Mouse (Mus musculus): ENCODE data around the gene 2900026A02Rik.

Gene 2900026A02Rik

DNA sequence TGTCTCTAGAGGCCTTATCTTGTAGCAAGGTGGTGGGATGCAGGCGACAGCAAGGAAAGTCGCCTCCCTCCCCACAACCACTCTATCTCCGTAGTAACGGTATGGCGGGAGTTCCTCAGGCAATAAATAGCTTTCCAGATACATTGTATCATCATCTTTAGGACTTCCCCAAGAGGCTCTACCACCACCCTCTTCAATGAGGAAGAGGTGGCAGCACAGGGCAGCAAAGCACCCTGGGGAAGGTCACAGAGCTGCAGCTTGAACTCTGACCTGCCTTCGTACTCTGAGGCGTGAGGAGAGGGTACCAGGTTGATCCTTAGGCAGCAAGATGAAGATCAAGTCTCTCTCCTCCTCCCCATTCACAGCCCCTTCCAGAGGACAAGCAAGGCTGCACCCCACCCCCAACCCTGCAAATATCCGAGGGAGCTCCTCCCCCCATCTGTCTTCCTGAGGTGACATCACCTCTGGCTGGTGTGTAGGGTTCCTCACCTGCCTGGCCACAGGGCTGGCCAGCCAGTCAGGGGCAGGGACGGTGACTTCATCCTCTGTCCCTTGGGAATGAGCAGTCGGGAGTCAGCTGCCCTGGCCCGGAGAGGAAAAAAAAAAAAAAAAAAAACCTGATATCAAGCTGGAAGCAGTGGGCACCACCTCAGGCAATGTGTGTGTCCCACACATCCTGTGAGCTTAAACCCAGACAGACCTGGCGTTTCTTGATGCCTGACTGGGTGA lies 98.5 kb downstream of the 2900026A02Rik start:
- DNase-seq (ENCODE audit: low read depth, low spot score) = no peak

DNA sequence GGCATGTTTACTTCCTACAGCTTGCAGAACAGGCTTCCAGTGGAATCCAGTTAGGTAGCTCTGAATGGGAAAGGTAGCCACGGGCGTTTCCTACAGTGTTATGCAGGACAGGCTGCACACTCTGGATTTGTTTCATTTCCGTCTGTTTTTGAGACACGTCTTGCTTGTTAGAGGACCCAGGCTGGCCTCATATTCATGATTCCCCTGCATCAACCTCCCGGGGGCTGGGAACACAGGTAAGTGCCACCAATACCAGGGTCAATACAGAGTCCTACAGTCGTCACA lies 99.5 kb downstream of the 2900026A02Rik start:
- DNase-seq (ENCODE audit: low read depth, low spot score) = no peak

DNA sequence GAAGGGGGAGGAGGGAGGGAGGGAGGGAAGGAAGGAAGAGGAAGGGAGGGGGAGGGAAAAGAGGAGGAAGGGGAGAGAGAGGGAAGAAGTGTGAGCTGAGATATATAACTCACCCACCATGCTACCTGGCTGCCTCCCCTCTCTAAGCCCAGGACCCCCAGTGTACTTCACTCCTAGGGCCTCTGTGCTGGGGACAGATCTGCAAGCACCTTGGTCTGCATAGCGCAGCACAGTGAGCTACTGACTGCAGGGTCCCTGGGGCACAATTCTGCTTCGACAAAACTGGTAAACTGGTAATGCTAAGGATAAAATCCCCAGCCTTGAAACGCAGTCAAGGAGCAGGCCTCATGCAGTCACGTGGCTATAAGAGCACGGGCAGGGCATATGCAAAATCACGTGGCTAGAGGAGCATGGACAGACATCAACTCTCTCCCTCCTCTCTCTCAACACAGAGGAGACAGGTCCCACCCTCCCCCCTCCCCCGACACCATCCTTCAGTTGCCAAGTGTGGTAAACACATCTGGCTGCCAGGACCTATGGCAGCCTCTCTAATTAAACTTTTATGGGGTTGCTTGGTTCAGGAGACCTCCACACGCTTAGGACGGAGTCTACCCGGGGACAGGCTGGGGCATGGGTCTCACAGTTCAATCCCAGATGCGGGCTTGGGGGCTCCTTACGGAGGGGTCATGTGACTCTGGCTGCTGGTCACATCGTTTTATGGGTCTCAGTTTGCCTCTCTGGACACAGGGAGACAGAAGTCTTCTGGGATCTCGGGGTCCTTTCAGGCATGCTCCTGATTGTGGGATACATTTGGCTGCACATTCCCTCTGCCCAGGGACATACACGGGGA lies 100.1 kb downstream of the 2900026A02Rik start:
- no peak for DNase-seq (ENCODE audit: low read depth, low spot score)

DNA sequence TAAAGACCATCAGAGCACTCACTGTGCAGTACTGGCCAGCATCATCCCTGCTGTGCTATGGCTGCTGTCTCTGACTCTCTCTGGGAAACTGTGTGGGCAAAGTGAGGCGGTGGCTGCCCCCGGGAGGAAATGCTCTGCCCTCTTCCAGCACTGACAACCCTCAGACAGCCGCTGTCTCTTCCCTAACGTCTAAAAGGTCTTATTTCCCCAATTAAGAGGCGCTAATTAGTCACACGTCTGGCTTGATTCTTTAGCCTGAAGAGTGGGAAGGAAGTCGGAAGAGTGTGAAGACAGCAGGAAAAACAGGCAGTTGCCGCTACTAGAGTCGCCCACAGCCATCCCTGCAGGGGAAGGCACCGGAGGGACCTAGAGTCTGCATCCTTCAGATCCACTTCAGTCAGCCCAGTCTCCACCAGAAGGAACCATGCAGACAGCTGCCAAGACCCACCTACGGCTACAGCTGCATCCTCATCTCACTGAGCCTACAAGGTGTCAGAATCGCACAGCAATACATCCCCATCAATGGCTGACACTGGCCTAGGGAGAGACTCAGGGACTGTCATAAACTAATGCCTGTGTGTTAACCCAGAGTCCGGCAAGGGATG lies 101.1 kb downstream of the 2900026A02Rik start:
- no peak for DNase-seq (ENCODE audit: low read depth, low spot score)

DNA sequence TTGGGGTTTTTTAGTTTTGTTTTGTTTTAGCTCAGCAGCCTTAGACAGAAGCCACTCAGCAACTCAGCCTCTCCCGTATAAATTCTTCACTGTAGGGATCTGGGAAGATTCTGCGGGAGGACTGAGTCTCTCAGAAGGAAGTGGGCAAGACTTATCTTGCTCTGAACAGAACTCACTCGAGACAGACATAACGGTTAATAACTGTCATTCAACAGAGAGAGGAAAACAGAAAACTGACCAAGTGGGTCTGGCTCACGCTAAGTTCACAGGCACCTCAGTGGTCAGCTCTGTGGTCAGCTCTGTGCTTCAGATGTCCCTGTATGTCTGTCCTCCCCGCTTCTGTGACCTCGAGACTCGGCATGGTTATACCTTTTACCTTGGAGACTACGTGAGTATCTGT lies 101.7 kb downstream of the 2900026A02Rik start:
- no peak for DNase-seq (ENCODE audit: low read depth, low spot score)

DNA sequence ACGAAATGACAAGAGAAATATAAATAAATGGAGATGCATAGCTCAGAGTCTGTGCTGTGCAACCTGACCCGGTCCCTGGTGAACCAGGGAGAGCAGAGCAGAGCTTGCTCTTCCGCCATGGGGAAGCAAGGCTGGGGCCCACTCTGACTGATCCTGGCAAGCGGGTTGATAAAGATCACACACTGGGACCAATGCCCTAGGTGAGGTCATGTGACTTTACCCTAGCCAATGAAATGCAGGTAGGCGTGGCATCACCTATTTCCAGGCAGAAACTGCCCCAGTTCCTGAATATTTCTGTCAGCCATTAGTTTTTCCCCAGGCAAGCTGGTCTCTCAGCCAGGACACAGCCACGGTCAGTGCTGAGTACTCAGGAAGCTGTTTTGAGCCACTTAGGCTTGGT lies 102.3 kb downstream of the 2900026A02Rik start:
- peak; percentile 78 for DNase-seq (ENCODE audit: low read depth, low spot score)

DNA sequence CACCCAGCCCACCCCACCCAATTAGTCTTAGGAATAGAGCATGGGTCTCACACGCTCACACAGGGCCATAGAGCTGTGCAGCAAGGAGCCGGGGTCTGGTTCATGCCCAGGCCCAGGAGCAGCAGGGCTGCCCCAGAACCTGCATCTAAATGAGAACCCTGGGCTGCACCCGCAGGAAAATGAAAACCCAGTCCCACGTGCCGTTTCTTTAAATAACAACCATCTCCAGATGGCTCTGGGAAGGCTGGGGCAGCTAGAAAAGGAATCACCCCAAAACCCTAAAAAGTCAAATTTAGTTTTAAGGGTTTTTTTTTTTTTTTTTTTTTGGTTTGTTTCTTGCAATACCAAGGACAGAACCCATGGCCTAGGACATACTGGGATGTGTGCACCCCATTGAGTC lies 103.7 kb downstream of the 2900026A02Rik start:
- DNase-seq (ENCODE audit: low read depth, low spot score) = no peak

DNA sequence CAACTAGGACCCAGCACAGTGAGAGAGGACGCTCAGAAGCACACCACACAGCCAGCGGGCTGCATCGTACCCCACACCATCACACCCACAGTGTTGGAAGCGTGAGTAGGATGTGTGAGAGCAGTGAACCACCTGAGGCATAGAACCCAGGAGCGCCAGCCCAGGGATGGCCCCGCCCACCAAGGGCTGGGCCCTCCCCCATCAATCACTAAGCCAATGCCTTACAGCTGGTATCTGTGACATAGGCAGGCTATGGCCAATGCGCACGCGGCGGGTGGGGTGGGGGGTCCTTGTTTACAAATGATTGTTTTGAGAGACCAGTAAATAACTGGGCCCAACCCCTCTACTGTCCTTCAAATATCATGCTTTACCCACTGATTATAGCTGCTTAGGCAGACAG lies 105.1 kb downstream of the 2900026A02Rik start:
- peak; percentile 73 for DNase-seq (ENCODE audit: low read depth, low spot score)

DNA sequence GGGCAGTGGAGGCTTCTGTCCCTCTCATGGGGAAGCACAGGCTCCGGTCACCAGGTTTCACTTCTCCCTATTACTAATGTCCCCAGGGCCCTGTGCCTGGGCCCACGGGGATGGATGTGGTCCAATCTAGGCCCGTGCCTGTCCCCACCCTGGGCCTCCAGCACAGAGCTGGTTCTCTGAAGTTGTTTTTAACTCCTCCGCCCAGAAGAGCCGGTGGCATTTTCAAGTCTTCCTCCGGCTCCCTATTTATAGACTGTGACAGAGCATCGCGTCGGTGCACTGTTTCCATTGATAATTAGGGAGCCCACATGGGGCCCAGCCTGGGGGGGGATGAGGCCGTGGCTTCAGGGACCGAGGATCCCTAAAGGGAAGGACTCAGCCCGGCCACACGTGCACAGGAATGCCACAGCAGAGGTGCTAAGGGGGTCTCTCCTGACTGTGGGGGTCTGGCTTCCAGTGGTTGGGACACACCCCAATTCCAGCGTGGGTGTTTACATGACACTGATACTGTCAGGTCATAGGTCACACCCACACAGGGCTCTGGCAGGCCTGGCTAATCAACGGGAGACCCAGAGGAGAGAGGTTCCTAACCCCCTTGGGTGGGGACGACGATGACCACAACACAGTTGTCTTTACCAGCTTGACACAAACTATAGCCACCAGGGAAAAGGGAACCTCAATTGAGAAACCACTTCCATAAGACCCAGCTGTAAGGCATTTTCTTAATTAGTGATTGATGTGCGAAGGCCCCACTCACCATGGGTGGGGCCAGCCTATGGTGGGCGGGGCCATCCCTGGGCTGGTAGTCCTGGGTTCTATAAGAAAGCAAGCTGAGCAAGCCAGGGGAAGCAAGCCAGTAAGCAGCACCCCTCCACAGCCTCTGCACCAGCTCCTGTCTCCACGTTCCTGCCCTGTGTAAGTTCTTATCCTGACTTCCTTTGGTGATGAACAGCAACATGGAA lies 106.5 kb downstream of the 2900026A02Rik start:
- DNase-seq (ENCODE audit: low read depth, low spot score) = no peak

DNA sequence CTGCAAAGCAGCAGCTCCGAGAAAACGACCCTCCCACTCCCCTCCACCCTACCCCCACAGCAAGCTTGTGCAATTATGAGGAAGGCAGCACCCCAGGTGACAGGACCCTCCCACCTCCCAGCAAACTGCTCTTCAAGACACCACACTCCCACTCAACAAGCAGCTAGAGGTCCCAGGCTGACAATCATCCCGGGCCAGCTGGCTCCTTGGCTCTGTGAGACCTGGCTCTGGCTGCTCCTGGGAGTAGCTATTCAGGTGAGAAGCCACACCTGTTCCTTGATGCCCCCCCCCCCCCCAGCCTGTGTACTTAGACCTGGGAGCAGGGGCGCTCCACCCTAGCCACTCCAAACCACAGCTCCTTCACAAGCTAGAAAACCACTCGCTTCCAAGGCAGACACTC lies 107.9 kb downstream of the 2900026A02Rik start:
- no peak for DNase-seq (ENCODE audit: low read depth, low spot score)

DNA sequence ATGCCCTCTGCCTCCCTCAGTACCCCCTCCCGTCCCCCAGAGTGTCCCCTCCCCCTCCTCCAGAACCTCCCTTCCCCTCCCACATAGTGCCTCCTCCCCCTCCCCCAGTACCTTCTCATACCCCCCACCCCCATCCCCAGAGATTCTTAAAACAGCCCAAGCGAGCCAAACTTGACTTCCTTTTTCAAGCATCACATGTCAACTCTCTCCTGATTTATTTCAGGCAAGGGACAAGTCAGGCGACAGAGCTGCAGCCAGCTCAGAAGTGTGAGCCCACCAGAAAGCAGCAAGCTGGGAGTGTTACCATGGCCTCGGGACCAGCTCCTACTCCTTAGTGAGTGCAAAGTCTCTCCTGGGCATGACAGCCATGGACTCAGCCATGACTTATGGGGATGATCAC lies 109.7 kb downstream of the 2900026A02Rik start:
- no peak for DNase-seq (ENCODE audit: low read depth, low spot score)

DNA sequence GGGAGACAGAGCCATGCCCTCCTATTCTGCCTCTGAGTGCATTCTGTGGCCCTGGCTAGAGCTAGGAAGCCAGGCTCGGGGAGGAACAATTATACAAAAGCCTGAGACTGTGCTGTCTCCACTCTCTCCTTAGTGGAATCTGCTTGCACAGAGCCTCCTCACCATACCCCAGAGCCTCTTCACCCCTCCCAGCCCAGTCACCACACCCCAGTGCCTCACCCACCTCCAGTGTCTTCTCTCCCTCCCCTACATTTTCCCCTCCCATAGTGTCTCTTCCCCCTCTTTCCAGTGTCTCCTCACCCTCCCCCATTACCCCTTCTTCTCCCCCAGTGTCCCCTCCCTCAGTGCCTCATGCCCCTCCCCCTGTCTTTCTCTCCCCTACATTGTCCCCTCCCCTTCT lies 110.1 kb downstream of the 2900026A02Rik start:
- DNase-seq (ENCODE audit: low read depth, low spot score) = no peak

DNA sequence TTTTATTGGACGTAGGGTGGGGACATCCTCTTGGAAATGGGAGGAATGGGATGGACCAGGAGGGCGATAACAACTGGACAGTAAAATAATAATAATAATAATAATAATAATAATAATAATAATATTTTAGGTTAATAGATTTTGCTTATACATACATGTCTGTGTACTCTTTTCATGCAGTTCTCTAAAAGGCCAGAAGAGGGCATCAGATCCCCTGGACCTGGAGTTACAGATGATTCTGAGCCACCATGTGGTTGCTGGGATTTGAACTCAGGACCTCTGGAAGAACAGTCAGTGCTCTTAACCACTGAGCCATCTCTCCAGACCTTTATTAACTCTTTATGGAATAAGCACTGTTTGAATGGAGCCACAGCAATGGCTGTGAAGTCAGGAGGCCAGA lies 111.4 kb downstream of the 2900026A02Rik start:
- DNase-seq (ENCODE audit: low read depth, low spot score) = peak; percentile 45

DNA sequence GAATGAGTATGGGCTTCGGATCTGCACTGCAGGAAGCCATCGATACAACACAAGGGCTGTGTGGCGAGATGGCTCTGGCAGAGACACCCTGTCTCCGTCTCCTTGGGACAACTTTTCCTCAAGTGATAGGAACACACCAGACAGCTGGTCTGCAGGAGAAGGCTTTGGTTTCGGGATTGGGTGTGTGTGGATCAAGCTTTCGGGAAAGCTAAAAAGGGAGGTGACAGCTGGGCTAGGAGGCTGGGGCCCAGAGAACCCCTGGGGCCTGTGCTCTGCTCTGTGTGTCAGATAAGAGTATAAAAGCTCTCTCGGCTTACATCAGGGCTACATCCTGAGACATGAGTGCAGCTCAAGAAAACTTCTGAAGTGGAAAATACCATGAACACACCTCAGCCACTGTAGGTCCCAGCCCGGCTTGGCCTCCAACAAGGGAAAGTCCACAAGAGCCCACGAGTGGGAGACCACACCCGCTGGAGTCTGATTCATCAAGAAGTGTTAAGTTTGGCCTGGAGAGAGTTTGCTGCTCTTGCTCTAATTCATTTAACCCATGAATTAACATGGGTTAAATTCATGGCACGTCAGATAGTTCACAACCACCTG lies 112.8 kb downstream of the 2900026A02Rik start:
- DNase-seq (ENCODE audit: low read depth, low spot score) = no peak

DNA sequence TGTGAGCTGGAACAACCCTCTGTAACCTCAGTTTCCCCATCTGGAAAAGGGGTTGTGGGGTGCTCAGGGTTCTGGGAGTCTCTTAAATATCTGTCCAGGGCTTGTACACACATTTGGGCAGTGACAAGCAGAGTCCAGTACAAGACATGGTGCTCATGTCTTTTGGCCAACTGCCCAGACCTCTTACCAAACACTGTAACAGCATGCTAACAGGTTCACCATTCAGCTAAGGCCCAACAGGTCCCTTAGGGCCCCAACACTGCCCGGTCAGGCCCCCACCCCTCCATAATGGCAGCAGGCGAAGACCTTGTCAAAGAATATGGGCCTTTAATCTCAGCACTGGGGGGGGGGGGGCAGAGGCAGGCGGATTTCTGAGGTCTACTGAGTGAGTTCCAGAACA lies 113.3 kb downstream of the 2900026A02Rik start:
- DNase-seq (ENCODE audit: low read depth, low spot score) = no peak

DNA sequence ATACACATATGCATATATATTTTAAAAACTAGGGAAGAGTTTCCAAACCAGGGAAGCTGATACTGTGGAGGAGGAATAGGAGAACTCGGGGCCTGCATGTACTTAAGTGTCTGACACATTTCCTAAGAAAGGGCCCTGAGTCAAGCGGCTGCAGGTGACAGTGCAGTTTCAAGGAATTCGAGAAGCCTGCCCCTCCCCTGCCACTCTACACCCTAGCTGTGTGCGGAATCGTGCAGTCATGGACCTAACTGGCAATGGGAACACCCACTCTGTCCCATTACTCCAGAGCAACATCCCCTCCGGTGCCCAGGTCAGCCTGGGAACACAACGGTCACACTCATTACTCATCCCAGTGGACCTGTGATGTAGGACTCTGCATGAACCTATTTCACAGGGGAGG lies 114.4 kb downstream of the 2900026A02Rik start:
- no peak for DNase-seq (ENCODE audit: low read depth, low spot score)

DNA sequence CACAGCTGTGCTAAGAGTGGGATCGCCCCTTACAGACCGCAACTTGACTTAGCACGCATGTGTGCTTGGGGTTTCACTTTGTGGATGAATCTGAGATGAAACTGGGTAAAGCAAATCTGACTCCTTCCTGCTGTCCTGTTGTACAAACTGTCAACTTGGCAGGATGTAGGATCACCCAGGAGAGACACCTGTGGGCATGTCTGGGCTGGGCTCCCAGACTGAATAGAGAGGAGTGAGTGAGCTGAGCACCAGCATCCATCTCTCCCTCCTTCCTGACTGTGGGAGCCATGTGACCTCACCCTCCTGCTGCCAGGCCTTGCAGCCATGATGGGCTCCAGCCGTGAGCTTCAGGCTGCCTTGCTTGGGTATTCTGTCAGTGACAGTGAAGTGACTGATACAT lies 115.6 kb downstream of the 2900026A02Rik start:
- no peak for DNase-seq (ENCODE audit: low read depth, low spot score)

DNA sequence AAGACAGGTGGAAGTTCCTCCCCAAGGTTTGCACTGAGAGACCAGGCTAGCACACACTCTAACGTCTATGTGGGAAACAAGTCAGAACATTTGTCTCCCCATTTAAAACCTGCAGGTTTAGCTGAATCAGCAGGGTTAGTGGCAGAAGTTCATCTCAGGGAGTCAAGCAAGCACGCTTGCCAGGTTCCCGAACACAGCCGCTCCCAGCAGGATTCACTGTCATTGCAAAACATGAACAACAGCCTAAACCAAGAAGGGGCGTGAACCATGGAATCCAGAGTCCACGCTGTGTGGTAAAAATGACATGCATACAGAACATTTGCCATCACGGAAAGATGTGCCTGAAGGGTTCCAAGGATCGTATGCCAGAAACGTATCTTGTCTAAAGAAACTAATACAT lies 116.0 kb downstream of the 2900026A02Rik start:
- DNase-seq (ENCODE audit: low read depth, low spot score) = no peak

DNA sequence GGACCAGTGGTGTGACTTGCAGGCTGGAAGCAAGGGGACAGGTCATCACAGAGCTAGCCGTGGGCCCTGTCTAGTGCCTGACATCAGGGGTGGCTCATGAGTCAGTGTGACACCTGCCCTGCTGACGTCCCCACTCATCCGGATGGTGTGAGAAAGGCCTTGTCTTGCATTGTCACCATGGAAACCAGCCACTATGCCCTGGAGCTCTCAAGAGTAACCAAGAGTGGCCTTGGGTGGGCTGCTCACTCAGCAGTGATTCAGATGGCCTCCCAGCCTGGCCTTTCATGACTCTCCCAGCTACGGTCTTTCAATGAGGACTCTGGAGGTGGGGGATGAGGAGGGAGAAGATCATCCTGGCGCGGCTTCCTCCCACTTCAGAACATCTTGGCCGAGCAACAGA lies 118.6 kb downstream of the 2900026A02Rik start:
- no peak for DNase-seq (ENCODE audit: low read depth, low spot score)

DNA sequence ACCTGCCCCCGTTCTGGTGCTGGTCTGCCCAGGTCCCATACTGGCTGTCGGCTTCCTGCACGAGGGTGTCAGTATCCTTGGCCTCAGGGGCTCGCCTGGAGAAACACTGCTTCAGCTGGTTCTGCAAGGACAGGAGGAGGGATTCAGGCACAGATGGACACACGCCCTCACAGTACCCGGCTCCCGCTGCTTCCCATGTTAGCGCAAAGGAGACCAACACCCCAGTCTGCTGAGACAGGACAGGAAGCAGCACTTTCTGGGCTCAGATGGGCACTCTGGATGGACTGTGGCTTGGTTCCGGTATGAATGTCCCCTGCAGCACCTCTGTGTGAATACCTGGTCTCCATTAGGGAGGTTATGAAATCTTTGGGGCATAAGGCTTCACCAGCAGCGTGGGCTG lies 119.6 kb downstream of the 2900026A02Rik start:
- DNase-seq (ENCODE audit: low read depth, low spot score) = no peak

DNA sequence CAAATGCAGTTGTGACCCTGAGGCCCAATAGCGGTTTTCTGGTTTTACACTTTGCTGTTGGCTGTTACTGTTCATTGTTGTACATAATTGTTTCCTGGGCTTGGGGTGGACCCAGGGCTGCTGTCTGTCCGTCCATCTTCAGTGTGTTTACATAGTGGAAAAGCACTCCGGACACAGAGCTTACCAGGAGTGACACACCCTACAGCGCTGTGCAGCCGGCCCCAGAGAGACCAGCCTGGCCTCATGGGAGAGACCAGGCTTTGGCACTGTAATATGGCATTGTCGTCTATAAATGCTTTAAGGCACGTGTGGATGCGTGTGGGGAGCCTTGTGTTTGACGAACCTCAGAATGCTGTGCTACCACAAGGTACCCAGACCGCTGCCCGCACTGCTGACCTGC lies 120.6 kb downstream of the 2900026A02Rik start:
- no peak for DNase-seq (ENCODE audit: low read depth, low spot score)

Data from R1 (cell line).